Mouse (Mus musculus) thymus, adult 2 months (tissue): ENCODE results near the gene Snap25. TPM values are rescaled to one million over a fixed set of nuclear protein-coding genes. Genes with fewer than 3 reads are reported as not detected.

Experiments used
- DNase-seq: peaks from one replicate; pipeline ENCODE4 v3.0.0; 2021
- H3K27ac ChIP-seq: fragments of 200-500 bp; 2 replicates; pipeline ENCODE4 v1.5.1; 2012; ENCODE audit warnings: low read length, control low read depth; ENCODE audit not compliant: control insufficient read depth, insufficient read depth
- H3K27me3 ChIP-seq: fragments of 200-500 bp; 2 replicates; pipeline ENCODE4 v1.6.1; 2012; ENCODE audit warnings: mild to moderate bottlenecking, low read length, moderate library complexity, mixed read lengths; ENCODE audit not compliant: control insufficient read depth, insufficient read depth
- H3K36me3 ChIP-seq: fragments of 200-500 bp; 2 replicates; pipeline ENCODE4 v1.6.1; 2012; ENCODE audit warnings: mild to moderate bottlenecking, low read length, moderate library complexity; ENCODE audit not compliant: control insufficient read depth, insufficient read depth
- H3K4me1 ChIP-seq: fragments of 200-500 bp; replicated peaks from 2 replicates; pipeline ENCODE4 v1.6.1; 2012; ENCODE audit warnings: low read length; ENCODE audit not compliant: control insufficient read depth, insufficient read depth
- H3K4me3 ChIP-seq: fragments of 200-500 bp; 2 replicates; pipeline ENCODE4 v1.5.1; 2012; ENCODE audit warnings: mild to moderate bottlenecking, low read length, control low read depth, moderate library complexity; ENCODE audit not compliant: control insufficient read depth, insufficient read depth
- CTCF ChIP-seq: fragments of 200-500 bp; IDR thresholded peaks from 2 replicates; pipeline ENCODE4 v1.5.1; 2012; ENCODE audit warnings: mild to moderate bottlenecking, control low read depth, low read length, moderate library complexity, borderline replicate concordance; ENCODE audit not compliant: control insufficient read depth, poor library complexity, insufficient read depth; ENCODE audit errors: extremely low read depth
- POLR2A ChIP-seq: fragments of 200-500 bp; IDR thresholded peaks from 2 replicates; pipeline ENCODE4 v1.6.1; 2012; ENCODE audit warnings: mild to moderate bottlenecking, low read length, control low read depth, moderate library complexity; ENCODE audit not compliant: control insufficient read depth, poor library complexity, insufficient read depth; ENCODE audit errors: extremely low read depth
- WGBS: fragments of 180-500 bp; shearing (Covaris S2); methylation state at CpG from one replicate; pipeline ENCODE4 v1.1.7; 2018; 5-methylcytosine and 5-hydroxymethylcytosine counted together
- polyA plus RNA-seq: library from polyadenylated mRNA; depleted of rRNA; stranded (reverse); fragments of >200 nt; gene quantifications from 2 replicates; pipeline ENCODE4 v1.2.3, GENCODE M21; 2012; rRNA removed

The Snap25 gene
- 0.08 TPM in 1 of 2 replicates, not detected in the other for polyA plus RNA-seq

GRCm38 (mm10) chr2:136713299-136713758 lies at the start of gene Snap25:
Snap25 (plus strand) TSS chr2:136713453.
- DNase-seq = no peak
- no peak for TF ChIP-seq CTCF
- no peak for TF ChIP-seq POLR2A
- Histone ChIP-seq H3K4me3 (no peak within 1 kb of the TSS), H3K27ac (no peak within 1 kb of the TSS), H3K4me1 (no peaks in the 10 kb centered on the region), H3K27me3 (no peaks in the 10 kb centered on the region), H3K36me3 (no peaks in the 10 kb centered on the region)
- 7% methylated on average over 20 of the region's 20 CpGs for WGBS

GRCm38 (mm10) chr2:136666951-136667350 lies 46.3 kb upstream of the Snap25 start:
- no peak for DNase-seq

GRCm38 (mm10) chr2:136669183-136669582 lies 44.1 kb upstream of the Snap25 start:
- no peak overlapping the region for H3K4me3 ChIP-seq
- no peak for DNase-seq
- H3K27me3 ChIP-seq = no peaks in the 10 kb centered on the region
- no peaks in the 10 kb centered on the region for H3K4me1 ChIP-seq
- H3K36me3 ChIP-seq = no peaks in the 10 kb centered on the region
- TF ChIP-seq CTCF = no peak
- no peak for TF ChIP-seq POLR2A
- no peak overlapping the region for H3K27ac ChIP-seq
- WGBS = 93% methylated on average over 3 of the region's 3 CpGs

More at GRCm38 (mm10) chr2:136666951-136667350, 46.3 kb upstream of the Snap25 start:
- Histone ChIP-seq H3K27me3 (no peaks in the 10 kb centered on the region), H3K36me3 (no peaks in the 10 kb centered on the region), H3K4me3 (no peak overlapping the region), H3K27ac (no peak overlapping the region), H3K4me1 (no peaks in the 10 kb centered on the region)
- WGBS = 93% methylated on average over 1 of the region's 1 CpGs
- no peak for TF ChIP-seq CTCF
- no peak for TF ChIP-seq POLR2A

- DNase-seq = no peak
- H3K27me3 ChIP-seq = no peaks in the 10 kb centered on the region
- no peak overlapping the region for H3K27ac ChIP-seq
- no peaks in the 10 kb centered on the region for H3K36me3 ChIP-seq
- TF ChIP-seq POLR2A = no peak
- no peak for TF ChIP-seq CTCF
- no peaks in the 10 kb centered on the region for H3K4me1 ChIP-seq
- no peak overlapping the region for H3K4me3 ChIP-seq
- WGBS = 84% methylated on average over 3 of the region's 3 CpGs
Observed at GRCm38 (mm10) chr2:136669665-136670064, 43.6 kb upstream of the Snap25 start.

GRCm38 (mm10) chr2:136670539-136671271 lies 42.5 kb upstream of the Snap25 start:
- DNase-seq = no peak
- 88% methylated on average over 9 of the region's 9 CpGs for WGBS
- no peaks in the 10 kb centered on the region for H3K27me3 ChIP-seq
- TF ChIP-seq CTCF = no peak
- TF ChIP-seq POLR2A = no peak
- no peaks in the 10 kb centered on the region for H3K36me3 ChIP-seq
- H3K4me3 ChIP-seq = no peak overlapping the region
- H3K27ac ChIP-seq = no peak overlapping the region
- no peaks in the 10 kb centered on the region for H3K4me1 ChIP-seq

- H3K27me3 ChIP-seq = no peaks in the 10 kb centered on the region
- no peak for TF ChIP-seq POLR2A
- no peak for TF ChIP-seq CTCF
- H3K4me3 ChIP-seq = no peak overlapping the region
- DNase-seq = no peak
- no peak overlapping the region for H3K27ac ChIP-seq
- WGBS = 78% methylated on average over 4 of the region's 4 CpGs
- no peaks in the 10 kb centered on the region for H3K4me1 ChIP-seq
- no peaks in the 10 kb centered on the region for H3K36me3 ChIP-seq
Observed at GRCm38 (mm10) chr2:136674077-136674757, 39.0 kb upstream of the Snap25 start.
